Mouse (Mus musculus) ovary, postnatal 36 days (tissue): ENCODE data around the gene Gm19965.

Experiments
- DNase-seq: peaks from one replicate; pipeline ENCODE4 v3.0.0; 2022; ENCODE audit warnings: low spot score, mixed read lengths

Gm19965 gene

DNA sequence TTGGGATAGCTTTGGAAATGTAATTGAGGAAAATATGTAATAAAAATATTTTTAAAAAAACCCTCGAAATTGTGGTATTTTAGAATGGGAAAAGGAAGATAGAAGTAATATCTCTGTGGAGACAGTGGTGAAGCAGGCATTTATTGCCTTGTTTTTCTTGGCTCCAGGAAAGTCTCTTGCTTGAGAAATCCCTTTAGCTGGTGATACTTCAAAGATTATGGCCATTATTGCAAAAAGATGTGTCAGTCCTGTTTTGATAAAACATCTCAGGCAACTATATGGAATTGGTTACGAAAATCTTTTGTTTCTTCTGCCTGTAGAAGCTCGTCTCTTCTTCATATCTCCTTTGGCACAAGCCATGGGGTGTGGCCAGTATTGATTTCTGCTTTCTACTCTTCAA lies at the start of gene Gm19965:
Gm19965 (plus strand) TSS at position 301 of the 400 bp plus-strand sequence.
- no peak for DNase-seq

- no peak for DNase-seq
These were observed 20.3 kb upstream of the Gm19965 start for GRCm38 (mm10) chr1:116782471-116782989.
